Mouse (Mus musculus) liver, embryonic 16.5 days (tissue): ENCODE results near the gene Cbl. TPM values are rescaled to one million over a fixed set of nuclear protein-coding genes. Genes with fewer than 3 reads are reported as not detected.

Experiments
- ATAC-seq: fragments of 200-750 bp; cut with Nextera tagmentation; 2 replicates; pipeline ENCODE4 v1.8.0; 2017; ENCODE audit warnings: low read depth, mild to moderate bottlenecking, moderate number of reproducible peaks, moderate library complexity
- H3K27ac ChIP-seq: fragments of 300-500 bp; sonication (generic); 2 replicates; pipeline ENCODE4 v1.5.1; 2014; ENCODE audit warnings: mild to moderate bottlenecking, low read length
- H3K27me3 ChIP-seq: fragments of 300-500 bp; sonication (generic); 2 replicates; pipeline ENCODE4 v1.6.1; 2014; ENCODE audit warnings: low read depth, low read length, mixed read lengths; ENCODE audit not compliant: control insufficient read depth, insufficient read depth
- H3K36me3 ChIP-seq: fragments of 300-500 bp; sonication (generic); 2 replicates; pipeline ENCODE4 v1.6.1; 2014; ENCODE audit warnings: mild to moderate bottlenecking; ENCODE audit not compliant: control insufficient read depth, insufficient read depth
- H3K4me1 ChIP-seq: fragments of 300-500 bp; sonication (generic); 2 replicates; pipeline ENCODE4 v1.6.1; 2014; ENCODE audit warnings: low read depth, low read length, mixed read lengths; ENCODE audit not compliant: control insufficient read depth
- H3K4me2 ChIP-seq: fragments of 300-500 bp; sonication (generic); 2 replicates; pipeline ENCODE4 v1.6.1; 2014; ENCODE audit warnings: low read depth, low read length, mixed read lengths
- H3K4me3 ChIP-seq: fragments of 300-500 bp; sonication (generic); 2 replicates; pipeline ENCODE4 v1.5.1; 2014; ENCODE audit warnings: low read depth, mild to moderate bottlenecking, low read length
- H3K9ac ChIP-seq: fragments of 300-500 bp; sonication (generic); 2 replicates; pipeline ENCODE4 v1.6.1; 2014; ENCODE audit warnings: low read depth, low read length
- H3K9me3 ChIP-seq: fragments of 300-500 bp; sonication (generic); replicated peaks from 2 replicates; pipeline ENCODE4 v1.6.1; 2016; ENCODE audit warnings: low read length; ENCODE audit not compliant: control insufficient read depth
- WGBS: fragments of 180-500 bp; shearing (Covaris S2); extraction: QIAGEN DNeasy Blood & Tissue Kit; methylation state at CpG from one replicate; pipeline ENCODE4 v1.1.7; 2014; ENCODE audit not compliant: insufficient replicate concordance; 5-methylcytosine and 5-hydroxymethylcytosine counted together
- polyA plus RNA-seq: library from polyadenylated mRNA; unstranded; fragments of >200 nt; fragmentation: Nextera tagmentation; extraction: Ambion mirVana; gene quantifications from 2 replicates; pipeline ENCODE4 v1.2.1, GENCODE M21; 2015

Cbl gene
- polyA plus RNA-seq, 1 experiment from 2014 or later: 5.0 TPM

- Histone ChIP-seq H3K4me2 (no peak overlapping the region), H3K4me1 (no peaks in the 10 kb centered on the region; the same call in 1 of the 2 replicates), H3K4me3 (no peak overlapping the region), H3K27ac (no peak overlapping the region), H3K9me3 (no peaks in the 10 kb centered on the region), H3K27me3 (no peaks in the 10 kb centered on the region), H3K36me3 (no peaks in the 10 kb centered on the region), H3K9ac (no peak overlapping the region)
- ATAC-seq: no peak
- 75% methylated on average over 14 of the region's 14 CpGs for WGBS
Observed at GRCm38 (mm10) chr9:44261388-44261787, 27.5 kb upstream of the Cbl start.

GRCm38 (mm10) chr9:44259014-44259413, 25.2 kb upstream of the Cbl start:
- Histone ChIP-seq H3K27me3 (no peaks in the 10 kb centered on the region), H3K4me2 (no peak overlapping the region), H3K9me3 (no peaks in the 10 kb centered on the region), H3K9ac (no peak overlapping the region; the same call in 1 of the 2 replicates), H3K4me3 (no peak overlapping the region), H3K36me3 (no peaks in the 10 kb centered on the region), H3K4me1 (no peaks in the 10 kb centered on the region; the same call in 1 of the 2 replicates), H3K27ac (peak overlapping the region; percentile 39)
- WGBS: 51% methylated on average over 10 of the region's 10 CpGs
- no peak for ATAC-seq

DNA sequence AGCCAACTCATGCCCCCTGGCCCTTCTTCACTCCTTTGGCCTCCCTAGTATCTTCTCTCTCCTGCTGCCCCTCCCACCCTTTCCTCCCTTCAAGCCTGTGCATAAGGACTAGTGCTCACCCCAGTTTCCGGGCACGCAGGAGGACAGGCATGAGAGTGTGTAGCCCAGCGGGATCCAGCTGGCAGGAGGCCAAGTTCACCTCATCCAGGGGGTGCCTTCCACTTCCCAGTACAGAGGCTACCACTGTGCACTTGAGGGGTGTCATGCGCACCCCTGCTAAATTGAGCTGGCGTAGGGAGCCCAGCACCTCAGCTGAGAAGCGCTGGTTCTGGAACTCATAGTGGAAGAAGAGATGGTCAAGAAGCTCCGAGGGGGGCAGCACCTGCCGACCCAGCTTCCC, 22.4 kb upstream of the Cbl start:
- Histone ChIP-seq H3K27me3 (no peaks in the 10 kb centered on the region), H3K27ac (0 out of 2 replicates have a peak overlapping the region, but pooled peaks have one; percentile 17)

DNA sequence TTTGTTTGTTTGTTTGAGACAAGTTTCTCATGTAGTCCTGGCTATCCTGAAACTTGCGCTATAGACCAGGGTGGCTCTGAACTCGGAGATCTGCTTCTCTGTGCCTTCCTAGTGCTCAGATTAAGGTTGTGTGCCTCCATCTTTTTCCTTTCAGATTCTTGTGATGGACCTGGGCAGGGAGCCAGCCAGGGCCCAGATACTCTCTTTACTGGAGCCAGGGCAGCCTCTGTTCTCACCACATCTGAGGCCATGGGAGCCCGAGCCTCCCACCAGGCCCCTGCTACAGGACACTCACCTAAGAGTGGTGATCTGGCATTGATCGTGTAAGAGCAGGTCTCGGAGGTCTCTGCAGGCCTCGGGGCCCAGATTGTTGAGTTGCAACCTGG, 21.3 kb upstream of the Cbl start:
- Histone ChIP-seq H3K4me1 (no peaks in the 10 kb centered on the region; the same call in none of the 2 replicates), H3K27ac (peak overlapping the region; percentile 14; the same call in 1 of the 2 replicates), H3K36me3 (no peaks in the 10 kb centered on the region), H3K4me2 (no peak overlapping the region), H3K9ac (no peak overlapping the region), H3K4me3 (no peak overlapping the region), H3K9me3 (no peaks in the 10 kb centered on the region), H3K27me3 (no peaks in the 10 kb centered on the region)
- ATAC-seq: no peak
- 69% methylated on average over 6 of the region's 6 CpGs for WGBS

More for the DNA sequence above, 22.4 kb upstream of the Cbl start:
- Histone ChIP-seq H3K4me2 (no peak overlapping the region), H3K36me3 (no peaks in the 10 kb centered on the region), H3K9me3 (no peaks in the 10 kb centered on the region), H3K4me3 (no peak overlapping the region), H3K9ac (no peak overlapping the region), H3K4me1 (no peaks in the 10 kb centered on the region; the same call in 1 of the 2 replicates)
- no peak for ATAC-seq
- WGBS: 80% methylated on average over 8 of the region's 8 CpGs

DNA sequence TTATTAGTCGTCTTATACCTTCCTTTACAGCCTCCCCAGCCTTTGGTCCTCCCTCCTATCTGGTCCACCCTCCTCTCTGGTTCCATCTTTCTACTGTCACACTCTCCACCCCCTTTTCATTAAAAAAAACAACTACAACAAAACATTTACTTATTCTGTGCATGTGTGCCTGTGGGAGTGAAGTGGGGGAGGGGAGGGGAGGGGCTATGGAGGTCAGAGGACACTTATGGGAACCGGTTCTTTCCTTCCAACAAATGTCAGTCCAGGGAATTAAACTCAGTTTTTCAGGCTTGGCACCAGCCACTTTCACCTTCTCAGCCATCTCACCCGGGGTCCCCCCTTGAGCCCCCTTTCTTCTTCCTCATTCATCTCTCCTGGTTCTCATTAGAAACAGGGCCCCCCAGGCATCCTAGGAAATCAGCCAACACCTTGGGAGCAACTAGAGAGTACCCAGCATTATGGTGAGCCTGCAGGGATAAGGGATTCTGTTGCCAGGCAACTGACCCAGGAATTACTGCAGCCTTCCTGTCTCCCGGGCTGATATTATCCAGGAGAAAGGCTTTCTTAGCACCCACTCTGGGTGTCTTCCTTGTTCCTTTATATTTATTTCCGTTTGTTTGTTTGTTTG, 20.8 kb upstream of the Cbl start:
- Histone ChIP-seq H3K27me3 (no peaks in the 10 kb centered on the region), H3K9ac (no peak overlapping the region), H3K9me3 (no peaks in the 10 kb centered on the region), H3K4me3 (no peak overlapping the region), H3K4me1 (peaks cover 2% of the 10 kb centered on the region), H3K4me2 (no peak overlapping the region), H3K27ac (no peak overlapping the region), H3K36me3 (no peaks in the 10 kb centered on the region)
- 34% methylated on average over 4 of the region's 5 CpGs for whole genome bisulfite sequencing
- no peak for ATAC-seq

DNA sequence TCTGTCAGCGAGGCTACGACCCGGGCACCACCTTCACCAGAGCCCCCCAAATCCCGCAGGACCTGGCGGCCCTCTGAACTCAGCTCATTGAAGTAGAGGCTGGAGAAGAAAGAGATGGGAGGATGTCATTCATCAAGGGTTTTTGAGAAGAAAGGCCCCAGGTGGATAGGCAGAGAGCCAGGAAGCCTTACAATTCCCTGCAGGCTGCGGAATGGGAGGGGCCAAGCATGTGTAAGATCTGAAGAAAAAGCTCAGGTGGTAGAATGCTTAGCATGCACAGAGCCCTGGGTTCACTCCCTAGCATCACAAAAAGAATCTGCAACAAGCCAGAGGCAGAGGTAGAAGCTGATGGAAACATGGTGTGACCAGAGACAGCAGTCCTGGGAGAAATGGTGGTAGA, 19.6 kb upstream of the Cbl start:
- no peak overlapping the region for H3K27ac ChIP-seq
- H3K4me1 ChIP-seq: peaks cover 3% of the 10 kb centered on the region
- H3K27me3 ChIP-seq: no peaks in the 10 kb centered on the region
- H3K4me3 ChIP-seq: no peak overlapping the region
- no peak overlapping the region for H3K4me2 ChIP-seq
- 71% methylated on average over 6 of the region's 6 CpGs for WGBS
- H3K9me3 ChIP-seq: no peaks in the 10 kb centered on the region
- H3K36me3 ChIP-seq: no peaks in the 10 kb centered on the region
- no peak for ATAC-seq
- H3K9ac ChIP-seq: no peak overlapping the region

DNA sequence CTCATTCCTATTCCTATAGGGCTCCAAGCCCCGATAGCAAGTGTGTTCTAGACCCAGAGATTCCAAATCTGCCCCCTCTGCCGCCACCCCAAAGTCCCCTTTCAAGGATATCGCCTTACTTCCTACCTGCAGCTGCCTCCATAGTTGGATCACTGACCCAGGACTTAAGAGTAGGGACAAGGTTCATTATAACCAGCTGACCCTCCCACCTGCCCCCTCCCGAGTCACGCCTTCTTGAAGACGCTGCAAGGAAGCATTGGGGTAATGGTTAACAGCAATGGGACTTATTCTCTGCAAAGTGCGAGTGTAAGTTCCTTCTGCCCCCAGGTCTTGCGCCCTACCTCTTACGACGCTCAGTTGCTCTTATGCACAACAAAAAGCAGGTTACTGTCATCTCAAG, 17.5 kb upstream of the Cbl start, which contains the start of gene Pdzd3:
TSS of gene Pdzd3 (minus strand) at position 158 of the 400 bp plus-strand sequence.
- no peak within 1 kb of the TSS for H3K9ac ChIP-seq
- H3K27ac ChIP-seq: no peak within 1 kb of the TSS
- no peak within 1 kb of the TSS for H3K4me2 ChIP-seq
- no peaks in the 10 kb centered on the region for H3K27me3 ChIP-seq
- H3K4me3 ChIP-seq: no peak within 1 kb of the TSS
- no peak for ATAC-seq
- WGBS: 68% methylated on average over 10 of the region's 10 CpGs
- no peaks in the 10 kb centered on the region for H3K36me3 ChIP-seq
- H3K4me1 ChIP-seq: peaks cover 5% of the 10 kb centered on the region
- no peaks in the 10 kb centered on the region for H3K9me3 ChIP-seq

GRCm38 (mm10) chr9:44250445-44250844, 16.6 kb upstream of the Cbl start:
- Histone ChIP-seq H3K27me3 (no peaks in the 10 kb centered on the region), H3K9me3 (no peaks in the 10 kb centered on the region), H3K4me3 (no peak overlapping the region), H3K36me3 (no peaks in the 10 kb centered on the region), H3K4me1 (peaks cover 5% of the 10 kb centered on the region), H3K27ac (no peak overlapping the region), H3K9ac (no peak overlapping the region), H3K4me2 (no peak overlapping the region)
- no peak for ATAC-seq
- 32% methylated on average over 4 of the region's 4 CpGs for WGBS

DNA sequence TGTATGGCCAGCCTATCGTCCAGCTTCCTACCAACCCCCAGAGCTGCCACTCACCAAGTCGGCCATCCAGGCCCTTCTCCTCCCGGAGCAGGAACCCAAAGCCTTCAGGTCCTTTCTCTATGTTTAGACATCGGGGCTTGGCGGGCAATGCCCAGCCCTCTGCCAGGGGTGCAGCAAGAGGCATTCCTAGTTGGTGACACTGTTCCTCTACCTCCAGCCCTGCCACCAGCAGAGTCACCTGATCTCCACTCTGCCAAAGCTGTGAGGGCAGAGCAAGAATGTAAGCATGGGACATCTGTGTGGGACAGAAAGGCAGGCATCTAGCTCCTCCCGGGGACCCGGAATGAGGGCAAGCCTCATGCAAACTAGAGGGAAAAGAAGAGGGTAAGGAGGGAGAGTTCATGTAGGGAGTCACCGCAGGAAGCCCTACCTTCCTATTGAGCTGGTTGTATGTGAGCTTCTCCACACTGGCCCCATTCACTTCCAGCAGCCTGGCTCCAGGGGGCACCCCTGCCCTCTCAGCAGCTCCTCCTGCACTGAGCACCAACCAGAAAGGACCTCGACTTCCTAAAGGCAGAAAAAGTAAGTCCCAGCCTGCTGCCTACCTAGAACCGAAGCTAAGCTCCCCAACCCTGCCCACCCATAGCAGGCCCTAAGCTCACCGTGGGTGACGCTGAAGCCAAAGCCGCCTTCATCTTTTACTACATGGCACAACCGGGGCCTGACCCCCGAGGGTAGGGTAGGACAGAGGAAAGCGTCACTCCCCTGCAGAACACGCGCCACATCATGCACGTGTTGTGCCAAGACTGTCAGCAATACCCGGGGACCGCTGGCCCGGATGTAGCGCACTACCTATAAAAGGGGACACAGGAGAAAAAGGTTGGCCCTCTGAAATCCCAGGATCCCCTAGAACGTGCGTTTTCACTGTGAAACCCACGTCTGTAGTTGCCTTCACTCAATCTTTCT, 15.6 kb upstream of the Cbl start:
- no peak overlapping the region for H3K9ac ChIP-seq
- peak; percentile 69 for ATAC-seq
- no peaks in the 10 kb centered on the region for H3K36me3 ChIP-seq
- no peaks in the 10 kb centered on the region for H3K9me3 ChIP-seq
- 40% methylated on average over 26 of the region's 26 CpGs for WGBS
- peak overlapping the region; percentile 26; the same call in 1 of the 2 replicates for H3K4me2 ChIP-seq
- peaks cover 5% of the 10 kb centered on the region for H3K4me1 ChIP-seq
- H3K27me3 ChIP-seq: no peaks in the 10 kb centered on the region
- H3K27ac ChIP-seq: no peak overlapping the region
- no peak overlapping the region for H3K4me3 ChIP-seq
